Mouse (Mus musculus) heart, embryonic 11.5 days (tissue): ENCODE results near the gene Ssbp4. TPM values are rescaled to one million over a fixed set of nuclear protein-coding genes. Genes with fewer than 3 reads are reported as not detected.

Experiments used
- ATAC-seq: fragments of 200-750 bp; cut with Nextera tagmentation; replicated peaks from 2 replicates; pipeline ENCODE4 v1.8.0; 2017; ENCODE audit warnings: moderate library complexity; ENCODE audit not compliant: insufficient number of reproducible peaks, low FRiP score, low TSS enrichment
- H3K27ac ChIP-seq: fragments of 300-500 bp; sonication (generic); 2 replicates; pipeline ENCODE4 v1.5.1; 2014; ENCODE audit warnings: mild to moderate bottlenecking, low read depth, low read length
- H3K27me3 ChIP-seq: fragments of 300-500 bp; sonication (generic); 2 replicates; pipeline ENCODE4 v1.6.1; 2014; ENCODE audit warnings: mild to moderate bottlenecking, low read length, mixed read lengths; ENCODE audit not compliant: control insufficient read depth, insufficient read depth
- H3K36me3 ChIP-seq: fragments of 300-500 bp; sonication (generic); 2 replicates; pipeline ENCODE4 v1.6.1; 2014; ENCODE audit warnings: mild to moderate bottlenecking, low read length, moderate library complexity, mixed read lengths; ENCODE audit not compliant: control insufficient read depth, insufficient read depth
- H3K4me1 ChIP-seq: fragments of 300-500 bp; sonication (generic); 2 replicates; pipeline ENCODE4 v1.6.1; 2014; ENCODE audit warnings: low read length; ENCODE audit not compliant: control insufficient read depth, insufficient read depth
- H3K4me2 ChIP-seq: fragments of 300-500 bp; sonication (generic); 2 replicates; pipeline ENCODE4 v1.6.1; 2014; ENCODE audit warnings: mild to moderate bottlenecking, moderate library complexity
- H3K4me3 ChIP-seq: fragments of 300-500 bp; sonication (generic); 2 replicates; pipeline ENCODE4 v1.5.1; 2014; ENCODE audit warnings: low read depth, low read length
- H3K9ac ChIP-seq: fragments of 300-500 bp; sonication (generic); 2 replicates; pipeline ENCODE4 v1.6.1; 2014; ENCODE audit warnings: mild to moderate bottlenecking, low read depth, low read length, moderate library complexity
- H3K9me3 ChIP-seq: fragments of 300-500 bp; sonication (generic); replicated peaks from 2 replicates; pipeline ENCODE4 v1.6.1; 2016; ENCODE audit warnings: low read length; ENCODE audit not compliant: control insufficient read depth
- WGBS: fragments of 180-500 bp; shearing (Covaris S2); extraction: QIAGEN DNeasy Blood & Tissue Kit; methylation state at CpG from one replicate; pipeline ENCODE4 v1.1.7; 2014; ENCODE audit not compliant: insufficient replicate concordance; 5-methylcytosine and 5-hydroxymethylcytosine counted together
- polyA plus RNA-seq: library from polyadenylated mRNA; unstranded; fragments of >200 nt; fragmentation: Nextera tagmentation; extraction: Ambion mirVana; gene quantifications from 2 replicates; pipeline ENCODE4 v1.2.1, GENCODE M21; 2014

Ssbp4 gene
- polyA plus RNA-seq, 1 experiment from 2014 or later: 78.9 TPM

DNA sequence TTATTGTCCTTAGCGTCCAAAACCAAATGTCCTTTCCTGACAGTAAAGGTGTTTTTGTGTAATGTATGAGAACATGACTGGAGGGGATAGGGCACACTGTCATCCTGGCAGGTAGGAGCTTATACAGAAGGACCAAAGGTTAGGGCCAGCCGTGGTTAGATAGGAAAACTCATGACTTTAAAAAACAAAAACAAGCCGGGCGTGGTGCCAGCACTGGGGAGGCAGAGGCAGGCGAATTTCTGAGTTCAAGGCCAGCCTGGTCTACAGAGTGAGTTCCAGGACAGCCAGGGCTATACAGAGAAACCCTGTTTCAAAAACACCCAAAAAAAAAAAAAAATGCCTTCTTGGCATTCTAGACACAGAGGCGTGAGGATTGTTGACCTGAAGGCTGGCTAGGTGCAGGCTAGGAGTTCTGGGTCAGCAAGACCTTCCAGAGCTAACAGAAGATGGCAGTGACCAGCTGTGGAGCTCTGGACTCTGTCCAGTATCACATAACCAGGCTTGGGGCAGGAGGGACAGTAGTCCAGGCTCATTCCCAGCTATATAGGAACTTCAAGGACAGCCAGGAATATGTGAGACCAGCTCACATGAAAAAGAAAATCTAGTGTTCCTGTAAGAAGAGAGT lies 44.8 kb downstream of the Ssbp4 start:
- Histone ChIP-seq H3K36me3 (no peaks in the 10 kb centered on the region), H3K4me3 (no peak overlapping the region), H3K9ac (no peak overlapping the region), H3K27me3 (no peaks in the 10 kb centered on the region), H3K27ac (no peak overlapping the region), H3K4me1 (peaks cover 56% of the 10 kb centered on the region), H3K4me2 (no peak overlapping the region), H3K9me3 (no peaks in the 10 kb centered on the region)
- ATAC-seq: no peak
- 88% methylated on average over 6 of the region's 6 CpGs for WGBS

DNA sequence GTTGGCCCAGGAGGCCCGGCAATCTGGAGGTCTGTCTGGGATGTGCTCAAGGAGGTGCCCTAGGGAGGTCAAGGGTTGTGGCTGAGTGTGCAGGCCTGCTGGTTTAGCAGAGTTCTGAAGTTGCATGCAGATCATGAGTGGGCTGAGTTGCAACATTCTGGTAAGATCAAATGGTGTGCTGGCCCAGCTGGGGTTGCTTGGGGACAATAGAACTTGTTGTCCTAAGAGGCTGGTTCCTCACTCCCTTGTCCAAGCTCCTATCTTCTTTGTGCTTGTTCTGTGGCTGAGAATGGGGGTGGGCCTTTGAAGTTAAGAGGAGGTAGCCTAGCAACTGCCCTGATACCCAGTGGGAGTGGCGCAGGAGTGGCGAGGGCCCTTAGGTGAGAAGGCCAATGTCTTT lies 45.9 kb downstream of the Ssbp4 start:
- H3K9me3 ChIP-seq: no peaks in the 10 kb centered on the region
- no peak overlapping the region for H3K27ac ChIP-seq
- no peaks in the 10 kb centered on the region for H3K27me3 ChIP-seq
- ATAC-seq: no peak
- no peak overlapping the region for H3K9ac ChIP-seq
- peaks cover 62% of the 10 kb centered on the region for H3K4me1 ChIP-seq
- H3K36me3 ChIP-seq: no peaks in the 10 kb centered on the region
- H3K4me2 ChIP-seq: no peak overlapping the region
- 60% methylated on average over 3 of the region's 3 CpGs for WGBS
- H3K4me3 ChIP-seq: no peak overlapping the region

DNA sequence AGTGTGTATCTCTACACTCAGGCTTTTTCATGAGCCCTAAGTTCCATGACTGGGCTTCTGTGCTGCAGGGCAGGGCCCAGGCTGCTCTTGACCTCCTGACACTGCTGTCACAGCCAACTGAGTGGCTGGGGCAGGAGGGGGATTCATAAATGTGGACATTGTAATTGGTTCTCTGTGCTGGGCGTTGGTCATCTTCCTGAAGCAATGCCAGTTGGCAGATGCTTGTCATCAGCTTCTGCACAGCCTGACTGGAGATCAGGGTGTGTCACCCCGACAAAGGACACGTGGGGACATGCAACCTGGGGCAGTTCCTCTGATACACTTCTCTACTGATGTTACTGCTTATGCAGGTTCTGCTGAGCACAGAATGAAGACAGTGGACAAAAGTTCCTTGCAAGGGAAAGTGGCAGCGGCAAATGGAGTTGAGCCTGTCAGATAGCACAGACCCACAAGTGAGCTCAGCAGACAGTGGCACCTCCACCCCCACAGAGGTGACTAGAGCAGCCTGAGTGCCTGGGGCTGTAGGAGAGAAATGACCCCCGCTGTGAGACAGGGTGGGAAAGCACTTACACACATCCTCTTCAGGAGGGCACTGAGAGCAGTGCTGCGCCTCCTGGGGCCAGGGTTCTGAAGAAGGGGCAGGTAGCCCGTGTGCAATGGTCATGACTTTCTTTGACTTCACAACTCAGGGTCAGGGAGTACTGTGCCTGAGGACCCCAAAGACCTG lies 46.7 kb downstream of the Ssbp4 start:
- no peak overlapping the region for H3K4me3 ChIP-seq
- H3K27ac ChIP-seq: peak overlapping the region; percentile 57
- H3K27me3 ChIP-seq: no peaks in the 10 kb centered on the region
- no peaks in the 10 kb centered on the region for H3K36me3 ChIP-seq
- H3K4me1 ChIP-seq: peaks cover 68% of the 10 kb centered on the region
- no peak overlapping the region; the same call in 1 of the 2 replicates for H3K4me2 ChIP-seq
- 33% methylated on average over 7 of the region's 7 CpGs for WGBS
- peak overlapping the region; percentile 29; the same call in 1 of the 2 replicates for H3K9ac ChIP-seq
- no peaks in the 10 kb centered on the region for H3K9me3 ChIP-seq
- ATAC-seq: no peak

DNA sequence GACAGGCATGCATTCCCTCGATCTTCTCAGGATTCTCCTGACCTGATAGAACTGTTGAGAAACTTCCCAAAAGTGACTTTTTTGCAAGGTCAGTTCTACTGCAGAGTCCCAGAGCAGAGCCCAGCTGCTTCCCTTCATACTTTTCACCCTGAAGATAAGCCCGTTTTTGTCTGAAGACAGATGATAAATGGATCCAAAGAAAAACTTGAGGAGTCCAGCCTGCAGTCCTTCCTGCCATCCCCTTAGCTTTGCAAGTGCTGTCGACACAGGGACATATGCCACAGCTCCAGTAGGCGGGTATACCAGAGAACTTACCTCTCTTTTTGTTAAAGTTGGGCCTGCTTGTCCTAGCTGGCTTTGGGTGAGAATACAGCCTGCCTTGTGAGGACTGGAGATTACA lies 47.3 kb downstream of the Ssbp4 start:
- H3K4me2 ChIP-seq: no peak overlapping the region; the same call in 1 of the 2 replicates
- no peak for ATAC-seq
- peak overlapping the region; percentile 73 for H3K27ac ChIP-seq
- no peaks in the 10 kb centered on the region for H3K27me3 ChIP-seq
- no peaks in the 10 kb centered on the region for H3K9me3 ChIP-seq
- WGBS: 35% methylated on average over 4 of the region's 4 CpGs
- H3K9ac ChIP-seq: peak overlapping the region; percentile 55; the same call in 1 of the 2 replicates
- no peaks in the 10 kb centered on the region for H3K36me3 ChIP-seq
- H3K4me1 ChIP-seq: peaks cover 68% of the 10 kb centered on the region
- no peak overlapping the region for H3K4me3 ChIP-seq

DNA sequence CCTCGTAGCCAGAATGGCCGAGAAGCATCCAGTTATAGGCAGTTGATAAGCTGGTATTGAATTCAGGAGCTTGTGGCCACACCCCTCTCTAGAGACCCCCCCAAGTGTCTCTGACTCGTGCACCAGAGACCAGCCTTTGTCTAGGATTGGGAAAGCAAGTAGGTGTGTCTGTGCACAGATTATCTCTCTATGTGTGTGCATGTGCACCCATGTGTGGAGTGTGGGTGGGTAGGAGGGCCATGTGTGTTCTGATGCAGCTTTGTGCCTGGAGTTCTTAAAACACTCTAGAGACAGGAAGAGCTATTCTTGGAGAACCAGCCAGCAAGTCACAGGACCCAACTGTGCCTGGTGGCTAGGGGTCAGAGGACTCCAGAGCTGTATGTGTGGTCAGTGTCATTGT lies 48.1 kb downstream of the Ssbp4 start:
- no peak; the same call in 1 of the 2 replicates for ATAC-seq
- H3K36me3 ChIP-seq: no peaks in the 10 kb centered on the region
- no peaks in the 10 kb centered on the region for H3K9me3 ChIP-seq
- 0 out of 2 replicates have a peak overlapping the region, but pooled peaks have one; percentile 7 for H3K4me2 ChIP-seq
- H3K27ac ChIP-seq: peak overlapping the region; percentile 73
- peak overlapping the region; percentile 55 for H3K9ac ChIP-seq
- 47% methylated on average over 3 of the region's 3 CpGs for WGBS
- H3K4me3 ChIP-seq: no peak overlapping the region
- H3K27me3 ChIP-seq: no peaks in the 10 kb centered on the region
- peaks cover 64% of the 10 kb centered on the region for H3K4me1 ChIP-seq

DNA sequence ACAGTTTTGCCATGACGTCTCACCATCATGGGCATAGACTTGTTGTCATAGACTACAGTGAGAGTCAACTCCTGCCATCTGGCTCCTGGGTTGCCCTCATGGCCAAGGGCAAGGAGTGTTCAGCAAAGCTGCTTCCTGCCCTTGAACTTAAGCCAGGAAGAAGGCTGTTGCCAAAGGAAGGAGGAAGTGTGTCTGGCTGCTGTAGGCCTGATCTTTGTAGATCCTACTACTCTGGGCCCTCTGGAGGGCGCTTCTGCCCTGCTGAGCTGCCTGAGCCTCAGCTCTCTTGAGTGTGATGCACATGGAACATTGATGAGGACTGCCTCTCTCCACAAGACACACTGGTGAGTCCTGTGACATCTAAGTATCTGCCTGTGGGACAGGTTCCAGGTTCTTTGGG lies 48.6 kb downstream of the Ssbp4 start:
- Histone ChIP-seq H3K27ac (peak overlapping the region; percentile 73), H3K9ac (no peak overlapping the region), H3K27me3 (no peaks in the 10 kb centered on the region), H3K4me2 (no peak overlapping the region), H3K9me3 (no peaks in the 10 kb centered on the region), H3K4me1 (peaks cover 59% of the 10 kb centered on the region), H3K4me3 (no peak overlapping the region), H3K36me3 (no peaks in the 10 kb centered on the region)
- 69% methylated on average over 2 of the region's 2 CpGs for WGBS
- no peak for ATAC-seq

DNA sequence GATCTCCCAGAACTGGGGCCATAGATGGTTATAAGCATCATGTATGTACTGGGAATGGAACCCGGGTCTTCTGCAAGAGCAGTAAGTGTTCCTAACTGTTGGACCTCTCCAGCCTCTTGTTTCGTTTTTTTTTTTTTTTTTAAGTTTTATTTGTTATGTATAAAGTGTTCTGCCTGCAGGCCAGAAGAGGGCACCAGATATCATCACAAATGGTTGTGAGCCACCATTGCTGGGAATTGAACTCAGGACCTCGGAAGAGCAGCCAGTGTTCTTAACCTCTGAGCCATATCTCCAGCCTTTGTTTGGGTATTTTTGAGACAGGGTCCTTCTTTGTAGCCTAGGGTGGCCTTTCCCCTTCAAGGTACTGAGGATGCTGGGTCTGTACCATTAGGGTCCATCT lies 49.7 kb downstream of the Ssbp4 start:
- H3K27me3 ChIP-seq: no peaks in the 10 kb centered on the region
- H3K9ac ChIP-seq: no peak overlapping the region
- no peak for ATAC-seq
- H3K36me3 ChIP-seq: no peaks in the 10 kb centered on the region
- H3K4me1 ChIP-seq: peaks cover 50% of the 10 kb centered on the region
- H3K27ac ChIP-seq: no peak overlapping the region
- no peak overlapping the region for H3K4me3 ChIP-seq
- H3K4me2 ChIP-seq: no peak overlapping the region
- no peaks in the 10 kb centered on the region for H3K9me3 ChIP-seq
- WGBS: 74% methylated on average over 3 of the region's 3 CpGs

DNA sequence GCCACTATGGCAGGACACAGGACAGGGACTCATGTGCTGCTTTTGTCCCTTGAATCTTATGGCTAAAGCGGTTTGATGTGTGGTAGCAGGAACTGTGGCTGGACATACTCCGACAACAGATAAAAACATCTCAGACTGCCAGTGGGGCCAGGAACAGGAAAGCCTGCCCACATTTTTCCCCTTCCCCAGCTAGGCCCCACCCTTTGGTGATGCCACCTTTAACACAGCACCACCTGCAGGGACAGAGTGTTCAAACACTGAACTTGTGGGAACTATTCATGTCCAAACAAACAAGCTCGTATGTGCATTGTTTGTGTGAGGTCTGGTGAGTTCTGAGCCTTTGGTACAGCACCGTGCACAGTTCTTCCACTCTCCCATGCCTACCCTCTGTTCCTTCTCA lies 50.3 kb downstream of the Ssbp4 start:
- no peak overlapping the region for H3K4me3 ChIP-seq
- H3K4me2 ChIP-seq: no peak overlapping the region
- peak overlapping the region; percentile 30; the same call in 1 of the 2 replicates for H3K27ac ChIP-seq
- H3K4me1 ChIP-seq: peaks cover 57% of the 10 kb centered on the region
- no peaks in the 10 kb centered on the region for H3K27me3 ChIP-seq
- no peak for ATAC-seq
- no peaks in the 10 kb centered on the region for H3K9me3 ChIP-seq
- no peak overlapping the region for H3K9ac ChIP-seq
- 59% methylated on average over 4 of the region's 4 CpGs for WGBS
- H3K36me3 ChIP-seq: no peaks in the 10 kb centered on the region
